Mouse (Mus musculus): ENCODE data around the gene Rbfox3.

GRCm38 (mm10) chr11:118940539-118940938 is 29.1 kb upstream of the Rbfox3 start:
- TF ChIP-seq CTCF (IDR thresholded peaks at IDR 0.05; ENCODE audit: low read depth) (no peak), EP300 (optimal IDR thresholded peaks at IDR 0.05) (no peak)

Measured in stomach, postnatal 0 days (tissue).